Mouse (Mus musculus) C2C12 (cell line): ENCODE measurements around the gene Prr5.

ENCODE experiments used
- CEBPB ChIP-seq: IDR thresholded peaks from one replicate; pipeline ENCODE4 v1.6.1; 2011; ENCODE audit warnings: low read depth, mild to moderate bottlenecking, control low read depth, moderate library complexity
- CTCF ChIP-seq: IDR thresholded peaks from one replicate; pipeline ENCODE4 v1.5.1; 2011; ENCODE audit not compliant: control insufficient read depth, insufficient read depth, insufficient read length
- MAX ChIP-seq: IDR thresholded peaks from one replicate; pipeline ENCODE4 v1.6.1; 2011; ENCODE audit warnings: mild to moderate bottlenecking, control low read depth

DNA sequence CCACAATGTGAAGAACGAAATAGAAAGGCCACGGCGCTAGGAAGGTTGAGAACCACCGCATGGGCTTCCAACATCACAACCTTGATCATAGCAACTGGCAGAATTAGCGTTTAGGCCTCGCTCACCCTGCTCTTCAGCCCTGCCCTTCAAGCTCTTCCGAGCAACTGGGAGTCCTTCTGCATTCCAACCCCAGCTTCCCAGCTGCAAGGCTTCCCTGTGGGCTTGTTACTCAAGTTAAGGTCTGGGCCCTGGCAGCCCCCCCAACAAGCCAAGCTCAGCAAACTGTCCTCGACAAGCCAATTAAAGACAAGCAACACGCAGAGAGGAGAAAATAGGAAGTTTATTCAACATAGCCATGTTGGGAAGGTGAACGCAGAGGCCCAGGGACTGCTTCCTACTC, 14.4 kb upstream of the Prr5 start:
- TF ChIP-seq CTCF (no peak), MAX (no peak), CEBPB (no peak)
